In the genomic region with DNA sequence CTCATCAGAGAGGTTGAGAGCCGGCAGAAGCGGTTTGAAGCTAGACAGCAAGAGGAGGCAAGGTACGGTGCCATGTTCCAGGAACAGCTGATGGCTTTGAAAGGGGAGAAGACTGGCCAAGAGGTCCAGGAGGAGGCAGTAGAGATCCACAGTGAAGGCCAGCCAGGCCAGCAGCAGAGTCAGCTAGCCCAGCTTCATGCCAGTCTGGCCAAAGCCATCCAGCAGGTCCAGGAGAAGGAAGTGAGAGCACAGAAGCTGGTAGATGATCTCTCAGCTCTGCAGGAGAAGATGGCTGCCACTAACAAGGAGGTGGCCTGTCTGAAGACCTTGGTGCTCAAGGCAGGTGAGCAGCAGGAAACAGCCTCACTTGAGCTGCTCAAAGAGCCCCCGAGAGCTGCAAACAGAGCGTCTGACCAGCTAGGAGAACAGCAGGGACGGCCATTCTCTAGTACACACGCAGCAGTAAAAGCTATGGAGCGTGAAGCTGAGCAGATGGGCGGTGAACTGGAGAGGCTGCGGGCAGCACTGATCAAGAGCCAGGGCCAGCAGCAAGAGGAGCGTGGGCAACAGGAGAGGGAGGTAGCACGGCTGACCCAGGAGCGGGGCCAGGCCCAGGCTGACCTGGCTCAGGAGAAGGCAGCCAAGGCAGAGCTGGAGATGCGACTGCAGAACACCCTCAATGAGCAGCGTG, we compare ENCODE assay signal across 11 mouse cellular contexts. TPM values are rescaled to one million over a fixed set of nuclear protein-coding genes. Genes with fewer than 3 reads are reported as not detected.
A peak's percentile ranks its signal among the peaks of the same experiment; 100 is the strongest.
DNase-seq lines count a peak whose midpoint lies in the region; ATAC-seq and TF ChIP-seq lines count a peak whose summit lies in the region.
"Had no signal": no experiment of that assay in that cellular context is flagged by ENCODE, and none has a peak within 500 bp of the region (broad histone marks: within the 10 kb centered on the region; RNA-seq: fewer than 3 reads in every experiment).

No protein-coding gene starts in this region.

- no peak overlapping the region for H3K4me3 ChIP-seq in layer of hippocampus, adult 2 months
- H3K4me3 ChIP-seq in kidney, postnatal 0 days (replicated peaks; ENCODE audit: low read depth, low read length): no peak overlapping the region
- H3K4me3 ChIP-seq: midbrain, embryonic 13.5 days had no signal

- no peaks in the 10 kb centered on the region for H3K9me3 ChIP-seq in kidney, postnatal 0 days (replicated peaks; ENCODE audit: low read length)
- H3K9me3 ChIP-seq: midbrain, embryonic 13.5 days had no signal

- H3K9ac ChIP-seq in kidney, postnatal 0 days (ENCODE audit: low read depth, low read length): 0 out of 2 replicates have a peak overlapping the region, but pooled peaks have one; percentile 31

- H3K4me2 ChIP-seq in kidney, postnatal 0 days (ENCODE audit: low read length): no peak overlapping the region
- H3K4me2 ChIP-seq: midbrain, embryonic 13.5 days had no signal

- H3K27me3 ChIP-seq in kidney, postnatal 0 days (ENCODE audit: insufficient read depth, low read length): no peaks in the 10 kb centered on the region
- H3K27me3 ChIP-seq: midbrain, embryonic 13.5 days had no signal

- DNase-seq in layer of hippocampus, adult 2 months (ENCODE audit: low spot score in 2 of 2): no peak
- no peak for DNase-seq in layer of hippocampus, postnatal 25 days (ENCODE audit: extremely low spot score in 1 of 2, low spot score in 1 of 2)
- peak; percentile 34 for DNase-seq in Muller cell, postnatal 12 days (ENCODE audit: inconsistent ontology term)
- DNase-seq in cerebellum, adult 11-12 months: peak; percentile 81
- peak; percentile 65 for DNase-seq in kidney, postnatal 0 days (ENCODE audit: low spot score)
- no peak for DNase-seq in frontal cortex, postnatal 36 days (ENCODE audit: low spot score in 2 of 2)
- no peak for DNase-seq in heart, postnatal 25 days (ENCODE audit: low spot score)
- DNase-seq in heart, adult 9 months (ENCODE audit: low spot score in 2 of 2): no peak
- DNase-seq: layer of hippocampus, postnatal 36 days had no signal

- peak; percentile 60; the same call in 1 of the 2 replicates for ATAC-seq in kidney, postnatal 0 days (replicated peaks; ENCODE audit: low FRiP score, low read depth)
- ATAC-seq: lung, postnatal 0 days; midbrain, embryonic 13.5 days had no signal

- TF ChIP-seq CTCF in layer of hippocampus, adult 2 months (conservative IDR thresholded peaks at IDR 0.05): peak; percentile 30; the same call in 1 of the 2 replicates
- peak; percentile 30; the same call in 1 of the 2 replicates for TF ChIP-seq CTCF in kidney, postnatal 0 days (IDR thresholded peaks at IDR 0.05; ENCODE audit: low read depth)

- H3K27ac ChIP-seq in layer of hippocampus, adult 2 months: peak overlapping the region; percentile 86
- peak overlapping the region; percentile 70 for H3K27ac ChIP-seq in kidney, postnatal 0 days
- H3K27ac ChIP-seq: midbrain, embryonic 13.5 days had no signal

- H3K4me1 ChIP-seq in kidney, postnatal 0 days (replicated peaks; ENCODE audit: insufficient read depth, low read length): no peaks in the 10 kb centered on the region; the same call in 1 of the 2 replicates
- H3K4me1 ChIP-seq: midbrain, embryonic 13.5 days had no signal

- intact Hi-C loops in heart, postnatal 25 days (cut with DNase I): loop anchor here (2.0 to 5.0 kb wide), 2 partner anchors 33 to 79 kb away; no protein-coding TSS in a partner anchor

- WGBS in kidney, postnatal 0 days: 55% methylated on average over 15 of the region's 15 CpGs

- H3K36me3 ChIP-seq in kidney, postnatal 0 days (ENCODE audit: insufficient read depth, low read length): peaks cover 73% of the 10 kb centered on the region

RNA-seq across cellular contexts. Expression of gene Il18bp, which starts 18.9 kb away (rescaled TPM):
- total RNA-seq in layer of hippocampus, adult 2 months (2021): 10 to 100 TPM in 1 of 2 experiments, 1 to 10 TPM in 1; 7.5 to 11.6 TPM
- total RNA-seq in layer of hippocampus, postnatal 25 days (2021): 1 to 10 TPM; 4.0 to 9.1 TPM
- polyA plus RNA-seq in kidney, postnatal 0 days (2015; fragmentation: Nextera tagmentation; extraction: Ambion mirVana): 2.0 and 2.1 TPM in 2 replicates
- total RNA-seq in heart, postnatal 25 days (2021): 1 to 10 TPM; 6.5 to 6.8 TPM

Comparison
In these comparisons a context has a peak if more than half of its experiments do, and no peak if none do; other contexts are left out.
1. DNase-seq: peak in Muller cell, postnatal 12 days (single experiment), cerebellum, adult 11-12 months (single experiment) and kidney, postnatal 0 days (single experiment); none in layer of hippocampus, adult 2 months (0 of 2), layer of hippocampus, postnatal 25 days (0 of 2), frontal cortex, postnatal 36 days (0 of 2), heart, postnatal 25 days (single experiment) and heart, adult 9 months (0 of 2).